Mouse (Mus musculus) G1E (cell line): ENCODE measurements around the gene Epb41l2.

Experiments used
- CTCF ChIP-seq: IDR thresholded peaks from 2 replicates; pipeline ENCODE4 v1.5.1; 2012; ENCODE audit warnings: low read depth, low read length, inconsistent platforms, mixed read lengths
- POLR2AphosphoS5 ChIP-seq: IDR thresholded peaks from 2 replicates; pipeline ENCODE4 v1.6.1; 2012; ENCODE audit warnings: low read depth, low read length, inconsistent platforms; ENCODE audit not compliant: insufficient replicate concordance

- no peak for TF ChIP-seq CTCF
- TF ChIP-seq POLR2AphosphoS5, result no peak
Measured at GRCm38 (mm10) chr10:25362235-25362634, 2.6 kb downstream of the Epb41l2 start.
